Mouse (Mus musculus) layer of hippocampus, adult 9-11 months (tissue): Measurements from ENCODE around the gene Wdr82.

Experiments used
- DNase-seq: peaks from one replicate; pipeline ENCODE4 v3.0.0; 2022

Wdr82 gene

DNA sequence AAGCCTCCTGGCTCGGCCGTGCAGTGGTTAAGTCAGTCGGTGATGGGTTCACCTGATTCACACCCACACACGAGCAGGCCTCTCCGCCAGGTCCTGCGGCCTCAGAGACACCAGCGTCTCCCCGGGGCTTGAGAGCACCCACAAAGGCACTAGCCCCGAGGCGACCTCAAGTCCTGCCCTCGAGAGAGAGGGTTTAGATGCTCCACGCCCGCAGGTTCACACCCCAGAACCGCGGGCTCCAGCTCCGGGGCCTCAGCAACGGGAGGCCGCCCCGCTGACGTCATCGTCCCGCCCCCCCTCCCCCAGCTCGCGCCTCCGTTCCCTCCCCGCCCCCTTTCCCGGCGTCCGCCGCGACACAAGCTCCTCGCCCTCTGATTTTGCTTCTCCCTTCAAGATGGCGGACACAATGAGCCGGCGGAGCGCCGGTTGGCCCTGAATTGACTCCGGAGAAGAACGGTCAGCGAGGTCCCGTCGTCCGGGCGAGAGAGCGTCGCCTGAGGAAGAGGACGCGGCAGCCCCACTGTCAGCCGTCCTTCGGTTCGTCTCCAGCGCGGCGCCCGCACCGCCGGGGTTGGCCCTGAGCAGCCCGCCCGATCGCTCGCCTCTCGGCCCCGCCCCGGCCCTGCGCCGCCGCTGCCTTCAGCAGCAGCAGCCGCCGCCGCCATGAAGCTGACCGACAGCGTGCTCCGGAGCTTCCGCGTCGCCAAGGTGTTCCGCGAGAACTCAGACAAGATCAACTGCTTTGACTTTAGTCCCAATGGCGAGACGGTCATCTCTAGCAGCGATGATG, at the start of gene Wdr82:
Gene Wdr82, plus strand, starts transcription at position 373 of the 790 bp plus-strand sequence.
- DNase-seq, result peak; percentile 90

DNA sequence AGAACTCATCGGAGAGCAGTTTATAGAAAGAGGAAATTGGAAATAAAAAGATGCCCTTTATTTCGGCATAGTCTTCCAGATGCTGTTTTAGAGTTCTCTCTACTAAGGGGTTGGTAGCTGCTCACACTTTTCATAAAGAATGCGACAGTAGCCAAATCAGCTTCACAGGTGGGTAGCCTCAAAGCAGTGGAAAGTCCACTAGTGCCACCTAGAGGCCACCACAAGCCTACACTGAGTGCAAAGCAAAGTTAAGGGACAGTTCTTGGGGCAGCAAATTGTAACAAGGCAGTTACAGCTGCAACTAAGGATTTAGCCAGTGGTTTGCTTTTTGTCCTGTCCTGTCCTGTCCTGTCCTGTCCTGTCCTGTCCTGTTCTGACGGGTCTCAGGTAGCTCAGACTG, 47.1 kb upstream of the Wdr82 start:
- no peak for DNase-seq

DNA sequence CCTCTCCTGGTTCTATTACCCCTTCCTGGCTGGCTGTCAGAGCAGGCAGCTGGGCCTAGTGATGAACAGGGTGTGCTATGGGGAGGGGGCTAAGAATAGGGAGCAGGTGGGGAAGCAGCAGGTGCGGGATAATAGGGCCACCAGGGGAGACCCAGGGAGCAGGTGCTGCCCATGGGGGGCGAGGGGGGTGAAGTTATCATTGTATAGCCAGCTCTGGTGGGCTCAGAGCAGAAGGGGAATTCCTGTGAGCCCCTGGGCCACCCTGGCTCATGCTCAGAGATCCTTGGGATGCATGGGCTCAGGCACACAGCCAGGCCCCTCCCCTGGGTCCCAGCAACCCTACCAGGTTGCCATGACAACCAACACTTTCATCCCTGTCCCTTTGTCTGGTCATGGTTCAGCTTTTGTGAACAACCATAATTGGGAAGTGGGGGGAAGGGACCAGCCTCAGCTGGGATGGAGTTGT, 43.9 kb upstream of the Wdr82 start:
- DNase-seq, result peak; percentile 8

DNA sequence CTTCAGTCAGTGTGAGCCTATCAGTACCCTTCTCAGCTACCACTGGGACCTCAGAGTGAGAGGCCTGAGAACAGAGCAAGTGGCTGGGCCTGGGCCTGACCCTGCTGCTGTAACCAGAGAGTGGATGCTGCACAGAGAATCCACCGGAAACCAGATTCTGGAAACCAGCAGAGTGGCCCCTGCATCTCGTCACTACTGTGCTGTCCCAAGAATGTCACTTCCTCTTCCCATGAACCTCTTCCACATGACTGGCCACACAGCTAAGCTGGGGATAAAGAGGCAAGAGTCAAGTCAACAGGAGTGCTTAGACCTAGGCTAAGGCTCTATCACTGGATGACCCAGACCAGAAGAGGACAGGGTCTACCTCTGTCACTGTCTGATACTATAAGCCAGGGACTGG, 41.7 kb upstream of the Wdr82 start:
- no peak for DNase-seq

DNA sequence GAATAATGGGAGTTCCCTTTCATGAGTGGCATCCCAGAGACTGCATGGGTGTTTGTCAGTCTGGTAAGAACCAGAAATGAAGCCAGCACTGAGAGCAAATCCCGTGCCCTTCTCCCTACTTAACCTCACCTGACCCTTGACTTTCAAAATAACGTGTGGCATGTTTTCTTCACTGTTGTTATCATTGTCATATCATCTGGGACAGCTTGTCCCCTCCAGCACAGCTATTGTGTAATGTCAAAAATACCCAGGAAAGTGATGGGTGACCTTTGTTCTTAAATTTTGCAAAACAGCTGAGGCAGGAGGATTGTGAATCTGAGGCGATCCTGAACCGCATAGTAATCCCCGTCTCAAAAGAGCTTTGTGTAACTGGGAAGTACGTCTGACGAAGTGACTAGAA, 40.5 kb upstream of the Wdr82 start:
- no peak for DNase-seq

DNA sequence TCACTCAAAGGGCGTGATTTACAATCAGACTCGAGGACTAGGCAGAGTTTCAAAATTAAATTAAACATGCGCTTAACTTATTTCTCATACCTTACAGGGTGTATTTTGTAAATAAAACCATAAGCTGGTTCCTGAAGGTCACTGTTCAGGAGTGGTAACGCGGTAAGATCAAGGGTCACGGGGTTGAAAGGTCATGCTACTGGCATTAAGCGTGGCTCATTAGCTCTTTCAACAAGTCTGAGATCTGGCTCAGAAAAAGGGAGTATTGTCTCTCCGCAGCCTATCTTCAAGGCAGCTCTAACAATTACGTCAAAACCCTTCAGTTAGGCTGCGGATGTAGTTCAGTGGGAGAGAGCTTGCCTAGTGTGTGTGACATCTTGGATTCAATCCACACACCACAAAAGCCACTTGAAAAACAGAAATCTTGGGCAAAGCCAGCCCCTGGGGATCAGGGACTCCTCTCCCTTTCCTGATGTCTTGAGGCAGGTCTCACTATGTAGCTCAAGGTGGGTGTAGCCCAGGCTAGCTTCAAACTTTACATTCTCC, 33.0 kb upstream of the Wdr82 start:
- no peak for DNase-seq

GRCm38 (mm10) chr9:106139763-106140162, 31.0 kb upstream of the Wdr82 start:
- no peak for DNase-seq

DNA sequence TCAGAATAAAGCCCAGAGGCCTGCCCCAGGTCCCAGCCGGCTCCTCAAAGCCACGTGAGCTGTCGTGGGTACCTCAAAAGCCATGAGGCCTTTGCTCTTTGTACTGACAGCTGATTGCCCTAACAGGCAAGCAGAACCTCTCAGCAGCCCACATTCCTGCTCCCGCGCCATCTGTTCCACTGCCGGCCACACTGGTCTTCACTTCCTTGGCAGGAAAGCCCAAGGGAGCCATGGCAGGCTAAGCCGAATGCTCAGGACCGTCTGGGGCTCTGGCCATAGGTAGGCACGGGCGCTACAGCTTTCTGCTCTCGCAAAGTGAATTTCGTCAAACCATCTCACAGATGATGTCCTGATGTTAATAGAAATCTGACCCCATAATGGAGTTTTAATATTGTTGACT, 28.8 kb upstream of the Wdr82 start:
- no peak for DNase-seq

- DNase-seq, result peak; percentile 56
Observed at GRCm38 (mm10) chr9:106144176-106144575, 26.6 kb upstream of the Wdr82 start.

DNA sequence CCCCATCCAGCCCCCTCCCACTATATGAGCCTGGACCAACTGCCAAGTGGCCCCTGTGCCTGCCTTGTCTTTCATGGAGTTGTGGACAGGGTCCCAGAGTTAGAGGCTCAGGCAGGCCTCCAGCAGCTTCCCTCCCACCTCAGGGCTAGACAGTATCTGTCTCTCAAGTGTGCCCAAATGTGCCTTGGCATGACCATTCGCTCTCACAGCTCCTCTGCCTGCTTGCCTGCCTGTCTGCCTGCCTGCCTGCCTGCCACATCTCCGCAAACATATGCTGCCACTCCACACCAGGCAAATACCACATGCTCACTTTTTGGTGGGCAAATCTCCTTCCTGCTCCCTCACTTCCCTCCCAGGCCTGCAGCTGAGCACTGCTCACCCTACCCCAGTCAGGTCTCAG, 25.1 kb upstream of the Wdr82 start:
- DNase-seq, result no peak

DNA sequence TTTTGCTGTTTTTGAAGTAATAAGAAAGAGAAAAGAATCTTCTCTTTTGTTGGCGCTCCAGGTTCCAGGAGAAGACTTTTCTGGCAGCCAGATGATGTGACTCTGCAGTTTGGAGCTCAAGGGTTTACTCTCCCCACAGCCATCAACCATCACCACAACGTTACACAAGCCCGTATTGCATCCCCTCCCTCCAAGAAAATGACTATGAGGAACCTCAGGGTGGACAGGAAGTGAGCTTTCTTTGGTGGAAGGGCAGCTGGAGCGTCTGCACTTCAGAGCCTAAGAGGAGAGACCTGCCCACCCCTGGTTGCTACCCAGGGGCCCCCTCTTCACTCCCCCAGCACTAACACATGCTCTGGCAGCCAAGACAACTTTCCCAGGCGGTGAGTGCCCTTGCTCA, 23.4 kb upstream of the Wdr82 start:
- DNase-seq, result no peak

- no peak for DNase-seq
Observed at GRCm38 (mm10) chr9:106147851-106148431, 22.8 kb upstream of the Wdr82 start.

GRCm38 (mm10) chr9:106148541-106149398, 22.0 kb upstream of the Wdr82 start:
- DNase-seq, result no peak

DNA sequence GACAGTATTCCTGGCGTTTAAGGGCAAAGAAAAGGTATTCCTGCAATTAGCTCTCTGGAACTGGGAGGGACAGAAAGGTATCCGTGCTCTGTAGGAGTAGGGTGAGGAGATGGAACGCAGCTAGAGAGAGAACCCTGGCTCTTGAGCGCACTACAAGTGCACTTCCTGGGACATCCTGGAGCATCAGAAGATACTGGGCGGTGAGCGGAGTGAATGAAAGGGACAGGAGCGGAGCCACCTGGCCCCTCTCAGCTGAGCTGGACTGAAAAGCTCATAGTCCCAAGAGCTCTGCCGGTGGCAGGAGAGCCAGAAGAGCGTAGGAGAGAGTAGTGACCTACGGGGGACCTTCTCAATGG, 21.4 kb upstream of the Wdr82 start:
- no peak for DNase-seq

GRCm38 (mm10) chr9:106154106-106154505, 16.6 kb upstream of the Wdr82 start:
- DNase-seq, result no peak

- DNase-seq, result no peak
Observed at GRCm38 (mm10) chr9:106156419-106156818, 14.3 kb upstream of the Wdr82 start.

GRCm38 (mm10) chr9:106156921-106157622, 13.7 kb upstream of the Wdr82 start:
- no peak for DNase-seq

- DNase-seq, result no peak
Observed at GRCm38 (mm10) chr9:106157623-106157925, 13.2 kb upstream of the Wdr82 start.

GRCm38 (mm10) chr9:106158037-106158491, 12.7 kb upstream of the Wdr82 start, which contains the start of gene Glyctk:
TSS of gene Glyctk (minus strand) at chr9:106158138.
- DNase-seq, result no peak

DNA sequence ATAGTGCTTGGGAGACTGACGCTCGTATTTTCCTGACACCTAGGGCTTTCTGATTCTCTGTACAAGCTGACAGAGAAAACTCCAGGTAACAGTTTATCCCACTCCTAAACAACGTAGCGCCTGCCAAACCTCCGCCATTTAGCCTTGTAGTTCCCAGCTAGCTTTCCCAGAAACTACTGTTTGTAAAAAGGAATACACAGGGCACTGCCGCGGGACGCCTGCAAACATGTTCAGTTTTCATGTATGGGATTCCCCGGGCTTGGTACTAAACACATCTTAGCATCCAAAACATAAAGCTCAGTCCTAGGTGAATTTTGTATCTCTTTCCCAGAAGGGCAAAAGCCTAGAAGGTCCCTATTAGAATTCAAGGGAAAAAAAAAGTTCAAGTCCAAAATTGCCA, 11.5 kb upstream of the Wdr82 start:
- DNase-seq, result no peak

DNA sequence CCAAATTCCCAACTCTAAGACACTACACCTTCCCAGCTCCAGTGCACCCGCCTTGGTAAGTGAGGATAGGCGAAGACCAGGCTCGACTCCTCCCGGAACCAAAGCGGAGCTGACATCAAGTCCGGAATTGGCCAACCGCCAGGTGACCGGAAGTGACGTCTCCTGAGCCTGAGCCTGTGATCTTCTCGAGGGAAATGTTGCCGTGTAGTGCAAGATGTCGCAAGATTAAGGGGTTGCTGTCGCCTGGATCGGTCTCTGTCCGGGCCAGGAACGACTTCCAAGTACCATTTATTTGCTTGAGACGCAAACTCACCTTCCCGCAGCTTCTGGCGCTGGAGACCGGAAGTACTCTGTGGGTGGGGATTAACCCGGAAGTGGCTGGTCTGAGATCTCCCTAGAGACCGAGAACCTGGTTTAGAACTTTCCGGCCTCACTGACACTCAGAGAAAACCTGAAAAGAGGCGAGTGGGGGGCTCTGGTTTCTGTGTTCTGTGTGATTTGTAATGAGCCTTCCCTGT, 10.9 kb upstream of the Wdr82 start:
- peak; percentile 93 for DNase-seq

DNA sequence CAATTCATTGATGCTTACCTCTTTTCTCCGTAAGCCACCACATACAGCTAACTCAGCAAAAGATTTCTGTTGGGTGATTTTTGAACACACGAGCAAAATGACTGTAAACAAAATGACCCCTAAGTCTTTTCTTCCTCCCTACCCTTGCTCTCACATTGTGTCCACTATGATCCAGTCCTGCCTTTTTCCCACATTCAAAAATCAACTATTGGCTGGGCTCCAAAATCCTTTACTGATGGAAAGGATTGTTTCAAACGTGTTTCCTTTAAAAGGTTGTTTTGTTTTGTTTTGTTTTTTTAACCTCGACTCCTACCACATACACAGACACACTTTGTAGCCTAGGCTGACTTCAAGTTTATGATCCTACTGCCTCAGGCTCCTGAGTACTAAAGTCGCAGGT, 10.3 kb upstream of the Wdr82 start:
- no peak for DNase-seq

DNA sequence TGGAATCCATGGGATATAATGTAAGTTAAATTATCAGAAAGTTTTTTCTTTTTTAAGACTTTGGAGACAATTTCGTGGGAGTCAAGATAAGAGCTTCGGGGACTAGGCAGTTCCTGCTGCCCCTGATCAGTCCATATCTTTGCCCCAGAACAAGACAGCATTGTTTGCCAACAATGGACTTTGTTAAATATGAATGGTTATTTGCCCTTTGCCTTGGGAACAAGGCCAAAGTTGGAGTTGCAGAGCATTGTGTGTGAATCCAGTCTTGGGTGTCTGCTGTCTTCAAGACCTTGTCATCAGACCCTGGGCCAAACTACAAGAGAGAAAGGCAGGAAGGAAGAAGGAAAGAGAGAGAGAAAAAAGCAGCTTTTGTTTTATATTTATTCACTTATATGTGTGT, 4.0 kb upstream of the Wdr82 start:
- no peak for DNase-seq
